In the genomic region with DNA sequence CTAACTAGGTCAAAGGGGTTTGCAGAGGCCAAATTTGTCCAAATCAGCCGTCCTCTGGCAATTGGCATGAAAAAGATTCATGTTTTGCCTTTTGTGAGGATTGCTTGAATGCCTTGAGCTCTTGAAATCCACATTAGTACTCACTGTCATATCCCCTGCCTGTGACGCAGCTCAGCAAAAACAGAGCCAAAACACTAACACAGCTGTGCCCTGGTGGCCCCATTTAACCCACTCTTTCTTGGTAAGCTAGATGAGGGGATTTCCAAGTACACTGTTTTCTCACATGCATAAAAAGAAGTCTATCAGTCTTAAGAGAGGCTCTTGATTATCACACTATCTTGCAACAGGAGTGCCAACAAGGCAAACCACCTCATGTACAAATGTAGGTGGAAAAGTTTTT, we compare ENCODE assay signal across 18 mouse cellular contexts.
"Had no signal": no experiment of that assay in that cellular context is flagged by ENCODE, and none has a peak within 500 bp of the region (broad histone marks: within the 10 kb centered on the region; RNA-seq: fewer than 3 reads in every experiment).

No protein-coding gene starts in this region.

- H3K27ac ChIP-seq: midbrain, embryonic 10.5 days; midbrain, embryonic 12.5 days; neural tube, embryonic 13.5 days; neural tube, embryonic 15.5 days had no signal

- DNase-seq: lung, adult 2 months; lung, postnatal 10 days; lung, postnatal 4 days; midbrain, embryonic 14.5 days; retina, postnatal 1 day; right cerebral cortex, adult 18-20 months; right cerebral cortex, postnatal 14 days; right cerebral cortex, postnatal 4 days; spleen, adult 18-20 months; thymus, adult 18-20 months; thymus, postnatal 14 days; thymus, postnatal 36 days had no signal

- H3K9me3 ChIP-seq: midbrain, embryonic 10.5 days; midbrain, embryonic 12.5 days; neural tube, embryonic 15.5 days had no signal

- H3K27me3 ChIP-seq: midbrain, embryonic 12.5 days; neural tube, embryonic 13.5 days; neural tube, embryonic 15.5 days had no signal

- H3K4me3 ChIP-seq: midbrain, embryonic 10.5 days; midbrain, embryonic 12.5 days; myocyte; neural tube, embryonic 13.5 days; neural tube, embryonic 15.5 days had no signal

- H3K9ac ChIP-seq: midbrain, embryonic 12.5 days; neural tube, embryonic 13.5 days; neural tube, embryonic 15.5 days had no signal

- ATAC-seq: midbrain, embryonic 16.5 days had no signal

- H3K36me3 ChIP-seq: midbrain, embryonic 10.5 days; midbrain, embryonic 12.5 days; neural tube, embryonic 13.5 days; neural tube, embryonic 15.5 days had no signal

- H3K4me2 ChIP-seq: midbrain, embryonic 12.5 days; neural tube, embryonic 13.5 days; neural tube, embryonic 15.5 days had no signal

- H3K4me1 ChIP-seq: midbrain, embryonic 10.5 days; midbrain, embryonic 12.5 days; neural tube, embryonic 13.5 days; neural tube, embryonic 15.5 days had no signal
